Mouse (Mus musculus) bone marrow macrophage, adult 2 months (primary cell): ENCODE measurements around the gene Sema4a. TPM values are rescaled to one million over a fixed set of nuclear protein-coding genes. Genes with fewer than 3 reads are reported as not detected.

Experiments
- H3K27ac ChIP-seq: 2 replicates; pipeline ENCODE4 v1.5.1; 2012; ENCODE audit warnings: low read depth, low read length; ENCODE audit not compliant: insufficient read depth
- H3K4me1 ChIP-seq: 2 replicates; pipeline ENCODE4 v1.6.1; 2012; ENCODE audit warnings: low read length; ENCODE audit not compliant: control insufficient read depth, insufficient read depth
- H3K4me3 ChIP-seq: 2 replicates; pipeline ENCODE4 v1.5.1; 2012; ENCODE audit warnings: mild to moderate bottlenecking, low read length, moderate library complexity; ENCODE audit not compliant: insufficient read depth
- CTCF ChIP-seq: IDR thresholded peaks from 2 replicates; pipeline ENCODE4 v1.5.1; 2012; ENCODE audit warnings: low read depth, mild to moderate bottlenecking, low read length, moderate library complexity
- POLR2A ChIP-seq: IDR thresholded peaks from 2 replicates; pipeline ENCODE4 v1.6.1; 2012; ENCODE audit warnings: mild to moderate bottlenecking, low read depth, low read length, borderline replicate concordance
- polyA plus RNA-seq: library from polyadenylated mRNA; stranded (reverse); fragments of >200 nt; gene quantifications from 2 replicates; pipeline ENCODE4 v1.2.4, GENCODE M21; 2012; ENCODE audit not compliant: missing spikeins, insufficient read depth, insufficient read length

Gene Sema4a
- polyA plus RNA-seq, 1 experiment = 178 TPM

- Histone ChIP-seq H3K27ac (no peak overlapping the region), H3K4me1 (peaks cover 26% of the 10 kb centered on the region), H3K4me3 (no peak overlapping the region)
- no peak for TF ChIP-seq CTCF
- no peak for TF ChIP-seq POLR2A
Observed at GRCm38 (mm10) chr3:88486043-88486442, 25.1 kb upstream of the Sema4a start.

- Histone ChIP-seq H3K4me1 (peaks cover 13% of the 10 kb centered on the region), H3K27ac (no peak overlapping the region), H3K4me3 (no peak overlapping the region)
- TF ChIP-seq CTCF = no peak
- no peak for TF ChIP-seq POLR2A
Observed at GRCm38 (mm10) chr3:88484597-88485316, 23.8 kb upstream of the Sema4a start.

- TF ChIP-seq CTCF = peak; percentile 75
- no peak for TF ChIP-seq POLR2A
- H3K27ac ChIP-seq = no peak overlapping the region
- no peak overlapping the region for H3K4me3 ChIP-seq
- peaks cover 2% of the 10 kb centered on the region for H3K4me1 ChIP-seq
Observed at GRCm38 (mm10) chr3:88483621-88484020, 22.6 kb upstream of the Sema4a start.

- TF ChIP-seq CTCF = no peak
- no peak for TF ChIP-seq POLR2A
- H3K27ac ChIP-seq = no peak overlapping the region
- no peaks in the 10 kb centered on the region for H3K4me1 ChIP-seq
- H3K4me3 ChIP-seq = no peak overlapping the region
Observed at GRCm38 (mm10) chr3:88483141-88483540, 22.2 kb upstream of the Sema4a start.

- H3K4me1 ChIP-seq = no peaks in the 10 kb centered on the region
- no peak for TF ChIP-seq POLR2A
- no peak for TF ChIP-seq CTCF
- no peak overlapping the region for H3K27ac ChIP-seq
- H3K4me3 ChIP-seq = no peak overlapping the region
Observed at GRCm38 (mm10) chr3:88482336-88482735, 21.4 kb upstream of the Sema4a start.

- H3K27ac ChIP-seq = no peak overlapping the region
- H3K4me3 ChIP-seq = no peak overlapping the region
- H3K4me1 ChIP-seq = 0 out of 2 replicates have a peak, but pooled peaks cover 2% of the 10 kb centered on the region
- TF ChIP-seq POLR2A = no peak
- no peak for TF ChIP-seq CTCF
Observed at GRCm38 (mm10) chr3:88481372-88482040, 20.5 kb upstream of the Sema4a start.

GRCm38 (mm10) chr3:88480679-88481078, 19.7 kb upstream of the Sema4a start:
- 0 out of 2 replicates have a peak, but pooled peaks cover 2% of the 10 kb centered on the region for H3K4me1 ChIP-seq
- TF ChIP-seq POLR2A = no peak
- no peak for TF ChIP-seq CTCF
- H3K4me3 ChIP-seq = no peak overlapping the region
- no peak overlapping the region for H3K27ac ChIP-seq

- Histone ChIP-seq H3K4me1 (0 out of 2 replicates have a peak, but pooled peaks cover 2% of the 10 kb centered on the region), H3K27ac (no peak overlapping the region), H3K4me3 (no peak overlapping the region)
- TF ChIP-seq POLR2A = no peak
- no peak for TF ChIP-seq CTCF
Observed at GRCm38 (mm10) chr3:88479828-88480227, 18.8 kb upstream of the Sema4a start.

GRCm38 (mm10) chr3:88479163-88479562, 18.2 kb upstream of the Sema4a start:
- no peak overlapping the region for H3K27ac ChIP-seq
- TF ChIP-seq CTCF (no peak), POLR2A (no peak)

GRCm38 (mm10) chr3:88477735-88478134, 16.8 kb upstream of the Sema4a start:
- Histone ChIP-seq H3K4me1 (0 out of 2 replicates have a peak, but pooled peaks cover 2% of the 10 kb centered on the region), H3K27ac (no peak overlapping the region), H3K4me3 (no peak overlapping the region)
- TF ChIP-seq CTCF = peak; percentile 71
- no peak for TF ChIP-seq POLR2A

More at GRCm38 (mm10) chr3:88479163-88479562, 18.2 kb upstream of the Sema4a start:
- H3K4me1 ChIP-seq = 0 out of 2 replicates have a peak, but pooled peaks cover 2% of the 10 kb centered on the region
- no peak overlapping the region for H3K4me3 ChIP-seq
